Mouse (Mus musculus) layer of hippocampus, postnatal 25 days (tissue): ENCODE measurements at regions not wholly inside any gene's neighbourhood (a gene's known extent, or its start where the extent isn't known, plus 50 kb on each side); places are given as distances from the start of the nearest gene placed in this dataset.
"Not testable (repeated sequence)": the region's sequence is repeated elsewhere in the genome, so short reads cannot be mapped to it uniquely, and the experiment has no call there.

ENCODE experiments used
- DNase-seq, 2 experiments: peaks; one replicate each; pipeline ENCODE4 v3.0.0; 2022; ENCODE audit warnings: mixed read lengths in 2 of 2, low spot score in 1 of 2; ENCODE audit errors: extremely low spot score in 1 of 2

- DNase-seq: no peak
These were observed 67.2 kb downstream of the Qdpr start for GRCm38 (mm10) chr5:45382804-45383203.

DNA sequence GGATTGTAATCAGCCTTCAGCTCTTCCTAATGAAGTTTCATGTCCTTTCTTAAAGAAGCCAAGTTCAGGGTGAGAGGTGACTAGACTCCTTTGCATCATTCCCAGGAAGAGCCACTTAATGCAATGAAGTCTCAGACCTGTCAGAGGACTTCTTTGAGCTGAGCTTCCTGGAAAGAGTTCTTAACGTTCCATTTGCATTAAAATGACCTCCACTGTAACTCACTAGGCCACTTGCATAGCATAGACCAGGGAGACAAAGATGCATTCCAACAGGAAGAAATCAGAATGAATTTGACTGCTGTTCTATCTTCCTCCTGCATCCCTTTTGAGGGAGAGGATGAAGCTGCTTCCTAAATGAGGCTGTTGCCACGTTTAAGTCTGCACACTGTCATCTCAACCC, 71.5 kb downstream of the Qdpr start:
- DNase-seq: no peak

GRCm38 (mm10) chr5:45373069-45373468, 77.0 kb downstream of the Qdpr start:
- DNase-seq: no peak

- DNase-seq: no peak
These were observed 81.6 kb downstream of the Qdpr start for GRCm38 (mm10) chr5:45368451-45368850.

- DNase-seq: no peak
These were observed 89.8 kb downstream of the Qdpr start for GRCm38 (mm10) chr5:45360189-45360588.

GRCm38 (mm10) chr5:45340411-45340810, 109.6 kb downstream of the Qdpr start:
- DNase-seq: no peak

DNA sequence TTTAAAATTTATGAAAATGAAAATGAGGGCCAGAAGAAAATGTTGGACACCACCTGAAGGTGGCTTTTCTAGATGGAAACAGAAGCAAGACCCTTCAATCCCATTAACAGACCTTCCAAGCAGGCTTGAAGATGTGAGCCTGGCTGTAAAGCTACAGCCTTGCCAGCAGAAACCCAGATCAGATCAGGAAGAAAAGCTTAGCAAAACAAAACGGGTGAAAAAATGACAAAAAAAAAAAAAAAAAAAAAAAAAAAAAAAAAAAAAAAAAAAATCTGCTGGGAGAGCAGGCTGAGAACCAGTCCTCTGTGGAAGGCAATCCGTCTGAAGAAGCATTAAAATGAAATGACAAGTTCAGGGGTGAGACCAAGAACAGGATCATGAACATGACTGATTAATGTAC, 113.2 kb downstream of the Qdpr start:
- DNase-seq: no peak

DNA sequence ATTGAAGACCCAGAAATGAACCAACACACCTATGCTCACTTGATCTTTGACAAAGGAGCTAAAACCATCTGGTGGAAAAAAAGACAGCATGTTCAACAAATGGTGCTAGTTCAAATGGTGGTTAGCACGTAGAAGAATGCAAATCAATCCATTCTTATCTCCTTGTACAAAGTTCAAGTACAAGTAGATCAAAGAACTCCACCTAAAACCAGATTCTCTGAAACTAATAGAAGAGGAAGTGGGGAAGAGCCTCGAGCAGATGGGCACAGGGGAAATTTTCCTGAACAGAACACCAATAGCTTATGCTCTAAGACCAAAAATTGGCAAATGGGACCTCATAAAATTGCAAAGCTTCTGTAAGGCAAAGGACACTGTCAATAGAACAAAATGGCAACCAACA, 125.6 kb downstream of the Qdpr start:
- not testable (repeated sequence) for DNase-seq

GRCm38 (mm10) chr5:45323500-45323899, 126.5 kb downstream of the Qdpr start:
- no peak for DNase-seq

GRCm38 (mm10) chr5:45318026-45318425, 132.0 kb downstream of the Qdpr start:
- DNase-seq: no peak

- DNase-seq: peak in 1 of 2 experiments; percentile 8
These were observed 148.9 kb downstream of the Qdpr start for GRCm38 (mm10) chr5:45301120-45301519.

DNA sequence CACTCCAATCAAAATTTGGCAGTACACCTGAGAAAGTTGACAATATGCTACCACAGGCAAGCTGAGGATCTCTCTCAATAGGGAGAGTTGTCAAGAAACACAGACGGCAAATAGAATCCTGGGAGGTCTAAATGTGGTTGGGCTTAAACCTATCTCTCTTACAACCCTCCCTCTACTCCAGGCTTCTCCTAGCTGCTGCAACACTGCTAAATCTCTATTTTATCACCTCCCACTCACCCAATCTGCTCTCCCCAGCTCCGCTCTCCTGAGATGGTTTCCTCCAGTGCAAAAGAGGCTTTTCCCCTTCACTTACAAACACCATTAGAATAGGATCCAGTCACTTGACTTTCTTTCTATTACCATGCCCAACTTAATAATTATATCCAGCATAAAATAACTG, 151.2 kb downstream of the Qdpr start:
- peak in 1 of 2 experiments; percentile 9 for DNase-seq

DNA sequence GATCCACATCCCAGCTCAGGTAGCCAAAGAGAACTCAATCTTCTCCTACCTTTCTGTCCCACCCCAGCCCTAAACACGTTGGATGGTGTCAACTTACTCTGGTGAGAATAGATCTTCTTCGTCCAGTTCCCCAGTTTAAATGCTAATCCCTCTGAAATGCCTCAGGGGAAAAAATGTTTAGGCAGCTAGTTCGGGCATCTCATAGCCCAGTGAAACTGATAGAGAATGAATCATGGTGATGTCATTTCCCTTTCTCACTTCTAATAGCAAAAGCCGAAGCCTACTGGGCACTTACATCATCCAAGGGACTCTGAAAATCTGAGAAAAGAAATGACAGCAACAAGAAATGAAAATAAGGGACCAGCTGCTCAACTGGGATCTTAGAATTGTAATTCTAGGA, 154.9 kb downstream of the Qdpr start:
- DNase-seq: no peak

DNA sequence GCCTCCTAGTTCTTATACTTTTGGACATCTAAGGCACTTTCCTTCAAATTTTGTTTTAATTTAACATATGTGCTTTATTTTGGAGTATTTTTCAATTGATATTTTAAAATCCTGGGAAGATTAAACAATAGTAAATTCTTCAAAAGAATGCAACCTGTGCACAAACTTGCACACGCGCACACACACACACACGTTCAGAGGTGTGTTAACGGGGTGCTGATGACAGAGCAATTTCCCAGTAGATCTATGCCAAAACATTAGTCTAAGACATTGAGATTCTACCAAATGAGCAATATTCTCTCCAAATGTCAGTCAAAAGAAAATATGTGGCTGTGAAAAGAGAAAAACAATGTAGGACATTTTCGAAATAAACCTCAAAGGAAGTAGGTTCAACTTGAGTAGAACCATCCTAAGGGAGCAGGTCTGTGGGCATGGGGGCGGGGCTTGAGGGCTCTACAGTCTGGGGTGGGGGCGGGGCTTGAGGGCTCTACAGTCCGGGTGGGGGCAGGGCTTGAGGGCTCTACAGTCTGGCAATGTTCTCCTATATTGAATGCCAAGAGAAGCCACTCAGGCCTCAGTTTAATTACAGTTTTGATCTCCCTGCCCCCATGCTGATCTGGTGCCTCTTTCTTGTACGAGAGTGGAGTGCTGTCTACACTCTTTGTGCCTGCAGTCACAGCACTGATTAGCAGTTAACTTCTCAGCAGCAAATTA, 157.0 kb downstream of the Qdpr start:
- DNase-seq: no peak

GRCm38 (mm10) chr5:45292383-45292782, 157.7 kb downstream of the Qdpr start:
- no peak for DNase-seq

- DNase-seq: no peak
These were observed 158.3 kb downstream of the Qdpr start for GRCm38 (mm10) chr5:45291752-45292151.

- DNase-seq: no peak
These were observed 158.8 kb downstream of the Qdpr start for GRCm38 (mm10) chr5:45291276-45291675.

GRCm38 (mm10) chr5:45286454-45286853, 163.6 kb downstream of the Qdpr start:
- no peak for DNase-seq

DNA sequence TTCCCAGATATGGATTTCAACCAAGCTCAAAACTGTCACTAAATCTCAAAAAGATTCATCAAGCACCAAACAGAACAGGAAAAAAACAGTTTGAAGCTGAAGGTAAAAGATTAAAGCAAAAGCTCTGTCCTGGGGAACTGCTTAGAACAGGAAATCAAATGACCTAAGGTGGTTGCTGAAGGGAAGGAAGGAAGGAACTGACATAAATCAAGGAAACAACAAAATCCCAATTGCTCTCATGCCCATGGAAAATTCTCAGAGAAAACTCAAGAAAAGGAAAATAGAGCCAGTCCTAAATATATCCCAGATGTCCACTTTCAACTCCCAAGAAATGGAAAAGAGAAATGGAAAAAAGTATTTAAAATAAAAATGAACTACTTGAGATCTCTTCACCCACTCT, 165.4 kb downstream of the Qdpr start:
- DNase-seq: no peak

- no peak for DNase-seq
These were observed 166.1 kb downstream of the Qdpr start for GRCm38 (mm10) chr5:45283908-45284415.

- DNase-seq: no peak
These were observed 167.7 kb downstream of the Qdpr start for GRCm38 (mm10) chr5:45282207-45282930.

- peak; percentile 75 to 92 for DNase-seq
These were observed 171.5 kb downstream of the Qdpr start for GRCm38 (mm10) chr5:45278571-45278970.
